Mouse (Mus musculus): ENCODE data around the gene Nxf7. TPM values are rescaled to one million over a fixed set of nuclear protein-coding genes. Genes with fewer than 3 reads are reported as not detected.

Gene Nxf7
- not detected in 2 replicates for polyA plus RNA-seq (2015; fragmentation: Nextera tagmentation; extraction: Ambion mirVana)

GRCm38 (mm10) chrX:135598677-135599076 is at the start of gene Nxf7:
Gene Nxf7 (minus strand): TSS chrX:135598777.

GRCm38 (mm10) chrX:135627605-135628004 is 29.0 kb upstream of the Nxf7 start, which contains the start of gene Prame:
Gene Prame (minus strand): TSS chrX:135627705.

Other genes starting within 250 kb of the Nxf7 start
- 0.08 TPM in 1 of 2 replicates, not detected in the other for gene Gm5128, start 225.5 kb downstream of the Nxf7 start, polyA plus RNA-seq (2015; fragmentation: Nextera tagmentation; extraction: Ambion mirVana)
- not detected in 2 replicates for gene Gm7903, start 164.9 kb downstream of the Nxf7 start, polyA plus RNA-seq (2015; fragmentation: Nextera tagmentation; extraction: Ambion mirVana)
- 0.06 TPM in 1 of 2 replicates, not detected in the other for gene AV320801, start 104.2 kb downstream of the Nxf7 start, polyA plus RNA-seq (2015; fragmentation: Nextera tagmentation; extraction: Ambion mirVana)
- gene Prame, start 28.9 kb upstream of the Nxf7 start, polyA plus RNA-seq (2015; fragmentation: Nextera tagmentation; extraction: Ambion mirVana) = not detected in 2 replicates
- not detected in 2 replicates for gene Tcp11x2, start 95.0 kb upstream of the Nxf7 start, polyA plus RNA-seq (2015; fragmentation: Nextera tagmentation; extraction: Ambion mirVana)
- not detected in 2 replicates for gene Tmsb15a, start 126.5 kb upstream of the Nxf7 start, polyA plus RNA-seq (2015; fragmentation: Nextera tagmentation; extraction: Ambion mirVana)
- gene Armcx5, start 144.0 kb upstream of the Nxf7 start, polyA plus RNA-seq (2015; fragmentation: Nextera tagmentation; extraction: Ambion mirVana) = 9.3 and 12.9 TPM in 2 replicates
- 36.0 and 40.9 TPM in 2 replicates for gene Gprasp1, start 144.0 kb upstream of the Nxf7 start, polyA plus RNA-seq (2015; fragmentation: Nextera tagmentation; extraction: Ambion mirVana)
- gene Bhlhb9, start 198.8 kb upstream of the Nxf7 start, polyA plus RNA-seq (2015; fragmentation: Nextera tagmentation; extraction: Ambion mirVana) = 35.1 and 35.5 TPM in 2 replicates
- 26.4 and 29.7 TPM in 2 replicates for gene Gprasp2, start 240.3 kb upstream of the Nxf7 start, polyA plus RNA-seq (2015; fragmentation: Nextera tagmentation; extraction: Ambion mirVana)